ENCODE assay signal across 8 mouse cellular contexts in the genomic region with DNA sequence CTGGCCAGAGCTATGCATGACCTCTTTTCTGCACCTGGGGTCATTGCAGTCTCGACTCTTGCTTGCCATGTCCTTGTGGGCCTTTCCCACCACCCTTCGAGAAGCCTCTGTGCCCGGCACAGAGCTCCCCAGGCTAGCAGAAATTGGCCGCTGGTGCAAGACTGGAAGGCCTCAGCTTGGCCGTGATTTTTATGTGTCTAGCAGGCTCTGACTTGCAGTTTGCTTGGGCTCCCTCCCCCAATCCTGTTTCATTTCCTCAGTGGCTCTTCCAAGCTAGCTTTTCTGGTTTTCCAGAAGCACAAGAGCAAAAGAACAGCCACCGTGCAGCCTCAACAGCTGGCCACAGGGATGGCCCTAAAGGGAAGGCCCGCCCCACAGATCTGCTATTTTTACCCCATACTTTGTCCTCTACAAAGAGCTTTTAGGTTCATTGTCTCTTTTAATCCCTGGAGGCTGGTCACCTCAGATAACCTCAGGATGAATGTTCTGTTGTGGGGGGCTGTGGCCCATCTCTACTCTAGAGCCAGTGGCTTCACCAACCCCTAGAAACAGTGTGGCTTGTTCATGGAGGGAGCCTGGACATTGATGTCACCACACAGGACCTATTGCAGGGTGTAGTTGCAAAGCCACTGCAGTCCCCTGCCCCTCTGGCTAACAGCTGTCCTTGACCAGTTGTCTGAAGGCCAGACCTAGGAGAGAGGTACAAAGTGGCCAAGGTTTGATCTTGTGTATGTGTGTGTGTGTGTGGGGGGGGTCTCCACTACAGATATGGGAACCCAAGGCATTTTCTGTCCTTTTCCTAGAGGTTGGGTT. TPM values are rescaled to one million over a fixed set of nuclear protein-coding genes. Genes with fewer than 3 reads are reported as not detected.
DNase-seq lines count a peak whose midpoint lies in the region; ATAC-seq lines count a peak whose summit lies in the region.

No protein-coding gene starts in this region.

- ATAC-seq in forebrain, embryonic 13.5 days, result no peak
- ATAC-seq in forebrain, embryonic 11.5 days (replicated peaks; ENCODE audit: low FRiP score), result no peak

- H3K4me2 ChIP-seq in forebrain, embryonic 13.5 days, result no peak overlapping the region; the same call in 1 of the 2 replicates
- H3K4me2 ChIP-seq in forebrain, embryonic 11.5 days (ENCODE audit: low read depth, low read length, severe bottlenecking), result no peak overlapping the region

- peaks cover 76% of the 10 kb centered on the region for H3K4me1 ChIP-seq in forebrain, embryonic 13.5 days
- H3K4me1 ChIP-seq in forebrain, embryonic 11.5 days (replicated peaks; ENCODE audit: control insufficient read depth, insufficient read depth, low read length), result peaks cover 31% of the 10 kb centered on the region
- peaks cover 55% of the 10 kb centered on the region for H3K4me1 ChIP-seq in limb, embryonic 10.5 days

- H3K27me3 ChIP-seq in forebrain, embryonic 13.5 days, result no peaks in the 10 kb centered on the region
- H3K27me3 ChIP-seq in forebrain, embryonic 11.5 days (ENCODE audit: control insufficient read depth, insufficient read depth, low read length), result no peaks in the 10 kb centered on the region
- H3K27me3 ChIP-seq in limb, embryonic 10.5 days (ENCODE audit: low read depth, poor library complexity, severe bottlenecking), result no peaks in the 10 kb centered on the region

- H3K4me3 ChIP-seq in forebrain, embryonic 13.5 days, result no peak overlapping the region
- H3K4me3 ChIP-seq in forebrain, embryonic 11.5 days (ENCODE audit: low read depth, low read length), result no peak overlapping the region
- H3K4me3 ChIP-seq in limb, embryonic 10.5 days, result no peak overlapping the region

- H3K36me3 ChIP-seq in forebrain, embryonic 13.5 days (ENCODE audit: poor library complexity, severe bottlenecking), result peaks cover 29% of the 10 kb centered on the region
- peaks cover 14% of the 10 kb centered on the region; the same call in 1 of the 2 replicates for H3K36me3 ChIP-seq in forebrain, embryonic 11.5 days (ENCODE audit: control insufficient read depth, insufficient read depth, low read length)
- H3K36me3 ChIP-seq in limb, embryonic 10.5 days, result peaks cover 57% of the 10 kb centered on the region

- no peaks in the 10 kb centered on the region for H3K9me3 ChIP-seq in forebrain, embryonic 13.5 days (replicated peaks)
- H3K9me3 ChIP-seq in forebrain, embryonic 11.5 days (ENCODE audit: control insufficient read depth, low read length), result no peaks in the 10 kb centered on the region
- no peaks in the 10 kb centered on the region for H3K9me3 ChIP-seq in limb, embryonic 10.5 days (replicated peaks)

- WGBS in forebrain, embryonic 13.5 days, result 70% methylated on average over 7 of the region's 7 CpGs
- 85% methylated on average over 7 of the region's 7 CpGs for WGBS in forebrain, embryonic 11.5 days
- WGBS in limb, embryonic 10.5 days, result 79% methylated on average over 7 of the region's 7 CpGs

- peak overlapping the region; percentile 70 for H3K27ac ChIP-seq in forebrain, embryonic 13.5 days
- H3K27ac ChIP-seq in forebrain, embryonic 11.5 days (ENCODE audit: low read depth, low read length), result no peak overlapping the region
- 0 out of 2 replicates have a peak overlapping the region, but pooled peaks have one; percentile 11 for H3K27ac ChIP-seq in limb, embryonic 10.5 days

- H3K9ac ChIP-seq in forebrain, embryonic 13.5 days, result peak overlapping the region; percentile 53; the same call in 1 of the 2 replicates
- H3K9ac ChIP-seq in forebrain, embryonic 11.5 days (ENCODE audit: low read length), result no peak overlapping the region

- no peak for DNase-seq in forebrain, embryonic 11.5 days (ENCODE audit: low spot score)
- DNase-seq in urinary bladder, postnatal 36 days (ENCODE audit: low spot score in 2 of 2), result peak; percentile 45 to 56
- no peak for DNase-seq in urinary bladder, postnatal 25 days (ENCODE audit: low spot score)
- no peak for DNase-seq in limb, embryonic 10.5 days (ENCODE audit: low spot score)
- no peak for DNase-seq in c-Kit-positive CD71-positive TER-119-positive erythroid progenitor cells, embryonic 14.5 days (ENCODE audit: low spot score)
- no peak for DNase-seq in liver
- no peak for DNase-seq in layer of hippocampus, adult 18-20 months (ENCODE audit: low spot score in 2 of 2)

RNA-seq across cellular contexts. Expression of a gene that starts 6.6 kb away (rescaled TPM):
- polyA plus RNA-seq in forebrain, embryonic 13.5 days (2015; fragmentation: Nextera tagmentation; extraction: Ambion mirVana), result 124 and 129 TPM in 2 replicates
- 65.3 and 74.7 TPM in 2 replicates for polyA plus RNA-seq in forebrain, embryonic 11.5 days (2014; fragmentation: Nextera tagmentation; extraction: Ambion mirVana)
- 170 and 188 TPM in 2 replicates for polyA plus RNA-seq in limb, embryonic 10.5 days (2016; fragmentation: Nextera tagmentation; extraction: Ambion mirVana)
- total RNA-seq in layer of hippocampus, adult 18-20 months (2021), result 100 to 1,000 TPM; 867 to 891 TPM

RNA-seq across cellular contexts. Expression of a gene that starts 27.6 kb away (rescaled TPM):
- 3.7 and 5.2 TPM in 2 replicates for polyA plus RNA-seq in forebrain, embryonic 13.5 days (2015; fragmentation: Nextera tagmentation; extraction: Ambion mirVana)
- polyA plus RNA-seq in forebrain, embryonic 11.5 days (2014; fragmentation: Nextera tagmentation; extraction: Ambion mirVana), result 0.60 and 1.1 TPM in 2 replicates
- 0.13 TPM in 1 of 2 replicates, not detected in the other for polyA plus RNA-seq in limb, embryonic 10.5 days (2016; fragmentation: Nextera tagmentation; extraction: Ambion mirVana)
- 1 to 10 TPM; 3.3 to 4.1 TPM for total RNA-seq in layer of hippocampus, adult 18-20 months (2021)

Comparison
In these comparisons a context has a peak if more than half of its experiments do, and no peak if none do; other contexts are left out.
1. DNase-seq: peak in urinary bladder, postnatal 36 days (2 of 2); none in forebrain, embryonic 11.5 days (single experiment), urinary bladder, postnatal 25 days (single experiment), limb, embryonic 10.5 days (single experiment), c-Kit-positive CD71-positive TER-119-positive erythroid progenitor cells, embryonic 14.5 days (single experiment), liver (single experiment) and layer of hippocampus, adult 18-20 months (0 of 2).